Mouse (Mus musculus) adrenal gland, postnatal 36 days (tissue): ENCODE results near the gene Olfr281. TPM values are rescaled to one million over a fixed set of nuclear protein-coding genes. Genes with fewer than 3 reads are reported as not detected.

ENCODE experiments used
- DNase-seq, 2 experiments: peaks; one replicate each; pipeline ENCODE4 v3.0.0; 2021; ENCODE audit warnings: mixed read lengths in 1 of 2
- total RNA-seq, 2 experiments: library from RNA; stranded (reverse); gene quantifications; 2 replicates each; pipeline ENCODE4 v1.2.3; 2021

Olfr281 gene
- total RNA-seq, 2 experiments from 2014 or later = not detected

GRCm38 (mm10) chr15:98483907-98484886 is 31.8 kb downstream of the Olfr281 start:
- peak in 1 of 2 experiments; percentile 9 for DNase-seq

GRCm38 (mm10) chr15:98486433-98487021 is 34.1 kb downstream of the Olfr281 start:
- no peak for DNase-seq

- DNase-seq = no peak
Observed at GRCm38 (mm10) chr15:98491332-98491731, 38.9 kb downstream of the Olfr281 start.

- DNase-seq = no peak
Observed at GRCm38 (mm10) chr15:98492102-98492501, 39.7 kb downstream of the Olfr281 start, which contains the start of gene Olfr279. Olfr279 (plus strand) TSS chr15:98492402.

GRCm38 (mm10) chr15:98497631-98498030 is 45.2 kb downstream of the Olfr281 start:
- no peak for DNase-seq

- DNase-seq = no peak
Observed at GRCm38 (mm10) chr15:98503317-98503716, 50.9 kb downstream of the Olfr281 start.

GRCm38 (mm10) chr15:98504514-98504913 is 52.1 kb downstream of the Olfr281 start:
- DNase-seq = peak; percentile 63 to 81

- no peak for DNase-seq
Observed at GRCm38 (mm10) chr15:98506253-98506957, 54.0 kb downstream of the Olfr281 start.

- DNase-seq = no peak
Observed at GRCm38 (mm10) chr15:98507321-98507720, 54.9 kb downstream of the Olfr281 start.

GRCm38 (mm10) chr15:98509387-98509786 is 57.0 kb downstream of the Olfr281 start:
- no peak for DNase-seq

Other genes starting within 250 kb of the Olfr281 start
- gene Gm44579, start 231.6 kb upstream of the Olfr281 start, total RNA-seq = not detected
- not detected for gene Olfr287, start 231.5 kb upstream of the Olfr281 start, total RNA-seq
- not detected for gene Olfr286, start 218.1 kb upstream of the Olfr281 start, total RNA-seq
- gene H1fnt, start 195.3 kb upstream of the Olfr281 start, total RNA-seq = not detected
- 1 to 10 TPM; 3.7 to 4.1 TPM for gene Zfp641, start 156.4 kb upstream of the Olfr281 start, total RNA-seq
- not detected for gene Olfr285, start 135.2 kb upstream of the Olfr281 start, total RNA-seq
- gene Olfr284, start 111.6 kb upstream of the Olfr281 start, total RNA-seq = not detected
- gene Olfr283, start 71.6 kb upstream of the Olfr281 start, total RNA-seq = not detected
- gene Olfr282, start 21.4 kb upstream of the Olfr281 start, total RNA-seq = not detected
- not detected for gene OR5BS1P, start 17.3 kb downstream of the Olfr281 start, total RNA-seq
- gene Lalba, start 30.1 kb downstream of the Olfr281 start, total RNA-seq = not detected
- gene Olfr279, start 39.8 kb downstream of the Olfr281 start, total RNA-seq = not detected
- 10 to 100 TPM; 88.0 to 91.3 TPM for gene Kansl2, start 81.7 kb downstream of the Olfr281 start, total RNA-seq
- 10 to 100 TPM; 55.6 to 67.1 TPM for gene Ccnt1, start 118.3 kb downstream of the Olfr281 start, total RNA-seq
- 1 to 10 TPM in 1 of 2 experiments, under 1 TPM in 1; 0.83 to 1.1 TPM for gene 4930415O20Rik, start 118.4 kb downstream of the Olfr281 start, total RNA-seq
- gene Adcy6, start 157.5 kb downstream of the Olfr281 start, total RNA-seq = 10 to 100 TPM; 43.8 to 62.6 TPM
- gene Cacnb3, start 178.3 kb downstream of the Olfr281 start, total RNA-seq = 10 to 100 TPM; 10.2 to 13.3 TPM
- 10 to 100 TPM; 75.5 to 84.3 TPM for gene Ddx23, start 210.3 kb downstream of the Olfr281 start, total RNA-seq
- 1 to 10 TPM; 2.1 to 2.4 TPM for gene Rnd1, start 224.9 kb downstream of the Olfr281 start, total RNA-seq